Mouse (Mus musculus): ENCODE data around the gene Gga1.
A peak's percentile ranks its signal among the peaks of the same experiment; 100 is the strongest.
"Not testable (repeated sequence)": the region's sequence is repeated elsewhere in the genome, so short reads cannot be mapped to it uniquely, and the experiment has no call there.

Gene Gga1

DNA sequence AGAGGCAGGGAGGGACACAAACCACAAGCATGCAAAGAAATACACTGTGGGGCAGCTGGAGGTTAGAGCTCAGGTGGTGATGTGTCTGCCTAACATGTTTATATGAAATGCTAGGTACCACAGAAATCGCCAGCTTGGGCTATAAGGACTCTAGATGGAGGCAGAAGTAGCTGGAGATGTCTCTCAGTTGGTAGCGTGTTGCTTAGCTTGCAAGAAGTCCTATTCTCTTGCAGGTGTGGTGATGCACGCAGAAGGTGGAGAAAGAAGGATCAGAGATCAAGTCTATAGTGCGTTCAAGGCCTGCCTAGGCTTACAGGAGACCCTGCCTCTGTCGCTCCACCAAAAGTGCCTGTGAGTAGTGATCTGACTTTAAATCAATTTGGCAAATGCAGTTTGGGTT lies 1.5 kb upstream of the Gga1 start:
- no peak for DNase-seq (ENCODE audit: low read depth, low spot score)

DNA sequence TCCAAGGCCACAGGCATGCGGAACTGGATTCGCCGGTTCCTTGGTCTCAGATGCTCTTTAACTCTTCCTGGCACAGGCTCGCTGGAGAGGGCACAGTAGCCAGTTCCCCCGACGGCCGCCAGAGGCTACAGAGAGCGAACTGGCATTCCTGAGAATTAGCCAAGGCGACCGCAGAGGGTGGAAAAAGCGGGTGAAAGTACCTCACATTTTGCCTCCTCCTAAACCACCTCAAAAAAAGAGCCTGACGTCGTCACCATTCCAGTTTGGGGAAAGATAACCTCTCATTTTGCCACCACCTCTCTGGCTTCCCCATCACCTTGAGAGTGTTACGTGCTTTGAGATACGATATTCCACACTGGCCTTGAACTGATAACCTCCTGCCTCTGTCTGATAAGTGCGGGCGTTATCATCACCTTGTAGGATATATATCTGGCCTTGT lies 713 bp upstream of the Gga1 start:
- peak; percentile 86 for DNase-seq (ENCODE audit: low read depth, low spot score)

DNA sequence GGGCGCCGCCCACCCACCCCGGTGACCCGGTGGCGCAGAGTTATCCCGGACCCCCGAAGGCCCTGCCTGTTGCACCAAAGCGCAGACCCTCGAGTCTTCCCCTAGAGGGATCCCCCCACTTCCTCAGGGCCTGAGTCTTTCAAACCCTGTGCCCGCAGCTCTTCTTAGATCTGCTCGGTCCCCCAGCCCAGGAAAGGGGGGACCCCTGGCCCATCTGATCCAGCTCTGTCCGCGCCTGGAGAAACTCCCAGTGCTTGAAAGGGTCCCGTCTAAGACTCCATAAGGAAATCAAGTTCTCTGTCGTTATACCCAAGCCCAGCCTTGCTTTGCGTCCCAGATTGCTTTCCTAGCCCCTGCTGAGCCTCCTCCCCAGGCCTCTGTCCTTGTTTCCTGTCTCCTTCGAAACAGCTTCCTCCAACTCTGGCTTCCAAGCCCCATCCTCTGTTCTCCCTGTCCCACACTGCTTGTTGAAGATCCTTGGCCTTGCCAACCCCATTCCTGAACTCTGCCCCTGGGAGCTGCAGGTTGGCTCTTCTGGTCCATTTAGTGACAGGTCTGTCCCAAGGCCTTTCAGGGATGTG lies 910 bp downstream of the Gga1 start:
- no peak for DNase-seq (ENCODE audit: low read depth, low spot score)

DNA sequence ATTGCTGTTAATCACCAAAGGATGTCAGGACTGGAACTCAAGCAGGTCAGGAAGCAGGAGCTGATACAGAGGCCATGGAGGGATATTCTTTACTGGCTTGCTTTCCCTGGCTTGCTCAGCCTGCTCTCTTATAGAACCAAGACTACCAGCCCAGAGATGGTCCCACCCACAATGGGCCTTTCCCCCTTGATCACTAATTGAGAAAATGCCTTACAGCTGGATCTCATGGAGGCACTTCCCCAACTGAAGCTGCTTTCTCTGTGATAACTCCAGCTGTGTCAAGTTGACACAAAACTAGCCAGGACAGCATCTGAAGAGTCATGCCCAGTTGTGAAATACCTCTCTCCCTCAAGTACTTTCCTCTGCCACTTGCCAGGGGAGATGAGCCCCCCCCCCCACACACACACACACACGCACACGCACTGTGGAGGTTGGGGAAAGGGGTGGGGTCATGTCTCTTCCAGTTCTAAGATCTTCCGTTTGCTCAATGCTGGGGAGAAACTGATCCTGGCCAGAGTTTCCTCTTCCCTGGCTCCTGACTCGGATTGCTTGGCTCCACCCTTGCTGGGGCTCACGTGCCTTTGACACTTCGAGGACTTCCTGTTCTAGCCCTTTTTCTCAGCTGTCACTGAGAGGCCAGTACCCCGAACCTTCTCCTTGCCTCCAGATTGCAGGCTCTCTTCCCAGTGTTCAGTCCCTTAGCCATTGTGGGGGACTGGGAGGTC lies 2.0 kb downstream of the Gga1 start:
- DNase-seq (ENCODE audit: low read depth, low spot score) = not testable (repeated sequence)

DNA sequence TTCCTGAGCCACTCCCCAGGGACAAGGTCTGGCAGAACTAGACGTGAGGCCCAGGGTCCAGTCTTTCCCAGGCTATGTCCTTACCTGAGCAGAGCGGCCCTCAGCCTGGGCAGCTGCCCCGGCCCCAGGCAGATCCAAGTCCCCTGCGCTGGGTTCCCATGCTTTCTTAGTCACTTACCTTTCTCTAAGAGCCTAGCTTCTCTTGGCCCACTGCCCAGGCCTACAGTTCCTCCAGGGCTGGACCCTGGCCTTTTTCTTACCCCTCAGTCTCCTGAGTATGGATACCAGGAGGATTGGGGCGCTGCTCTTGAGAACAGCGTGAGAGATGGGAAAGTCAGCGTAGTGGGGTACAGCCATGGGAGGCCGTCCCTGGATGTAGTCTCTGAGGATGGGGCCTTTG lies 3.4 kb downstream of the Gga1 start:
- no peak for DNase-seq (ENCODE audit: low read depth, low spot score)

DNA sequence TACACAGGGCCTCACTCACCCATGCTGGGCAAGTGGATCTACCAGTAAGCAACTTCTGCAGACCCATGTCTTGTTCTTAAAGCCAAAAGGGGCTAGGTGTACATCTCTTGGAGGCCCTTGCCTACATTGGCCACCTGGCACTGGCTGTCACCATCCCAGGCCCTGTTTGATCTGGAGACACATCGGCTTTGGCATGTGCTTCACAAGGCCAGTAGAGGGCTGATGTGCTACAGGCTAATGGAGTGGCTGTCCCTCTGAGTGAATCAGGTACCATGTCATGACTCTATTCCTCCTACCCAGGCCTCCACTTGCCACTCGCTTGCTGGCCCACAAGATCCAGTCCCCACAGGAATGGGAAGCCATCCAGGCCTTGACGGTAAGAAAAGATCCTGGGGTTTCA lies 4.8 kb downstream of the Gga1 start:
- DNase-seq (ENCODE audit: low read depth, low spot score) = no peak

DNA sequence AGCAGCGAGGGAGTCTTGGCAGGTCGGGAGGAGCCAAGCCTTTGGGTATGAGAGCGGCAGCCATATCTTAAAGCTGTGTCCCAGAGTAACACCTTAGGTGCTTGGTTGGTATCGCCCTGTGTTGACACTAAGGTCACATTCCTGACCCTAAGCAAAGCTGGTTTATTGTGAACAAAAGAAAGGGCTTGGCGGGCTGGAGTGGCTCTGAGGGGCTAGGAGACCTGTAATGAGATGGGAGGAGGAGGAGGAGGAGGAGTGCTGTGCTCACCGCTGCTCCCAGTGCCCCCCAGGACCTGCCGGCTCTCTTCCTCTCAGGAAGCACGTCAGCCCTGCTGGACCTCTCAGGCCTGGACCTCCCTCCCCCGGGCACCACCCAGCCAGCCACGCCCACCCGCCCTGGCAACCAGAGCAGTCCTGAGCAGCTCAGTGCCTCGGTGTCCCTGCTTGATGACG lies 12.4 kb downstream of the Gga1 start:
- DNase-seq (ENCODE audit: low read depth, low spot score) = peak; percentile 59

DNA sequence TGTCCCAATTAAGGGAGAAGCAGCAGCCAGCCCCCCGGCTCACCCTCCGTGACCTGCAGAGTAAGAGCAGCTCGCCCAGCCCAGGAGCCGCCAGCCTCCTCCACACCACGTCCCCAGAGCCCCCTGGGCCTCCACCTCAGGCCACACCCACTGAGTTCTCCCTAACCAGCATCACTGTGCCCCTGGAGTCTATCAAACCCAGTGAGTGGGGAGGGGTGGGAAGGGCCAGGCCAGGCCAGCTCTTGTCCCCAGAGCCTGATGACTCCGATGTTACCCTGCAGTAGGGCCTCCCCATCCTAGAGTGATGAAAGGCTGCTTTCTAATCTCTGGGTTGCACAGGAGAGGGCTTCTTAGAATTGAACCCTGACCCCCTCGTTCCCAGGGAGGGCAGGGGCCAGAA lies 15.4 kb downstream of the Gga1 start:
- no peak for DNase-seq (ENCODE audit: low read depth, low spot score)

DNA sequence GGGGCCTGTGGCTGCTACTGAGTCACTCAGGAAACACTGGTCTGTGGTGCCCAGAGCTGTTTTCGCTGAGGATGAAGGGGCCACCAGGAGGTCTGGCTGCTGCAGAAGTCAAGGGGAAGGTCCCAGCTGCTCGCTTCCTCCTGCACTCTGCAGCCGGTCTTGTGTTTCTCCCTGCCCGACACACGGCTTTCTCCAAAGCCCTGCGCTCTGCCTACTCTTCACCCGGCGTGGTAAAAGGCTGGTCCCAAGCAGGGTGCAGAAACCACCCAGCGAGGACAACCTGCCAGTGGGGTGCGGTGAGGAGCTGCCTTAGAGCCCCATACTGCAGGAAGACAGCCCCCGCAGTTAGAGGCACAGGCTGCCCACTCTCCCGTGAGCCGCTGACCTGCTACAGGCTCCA lies 17.7 kb downstream of the Gga1 start:
- no peak for DNase-seq (ENCODE audit: low read depth, low spot score)

DNA sequence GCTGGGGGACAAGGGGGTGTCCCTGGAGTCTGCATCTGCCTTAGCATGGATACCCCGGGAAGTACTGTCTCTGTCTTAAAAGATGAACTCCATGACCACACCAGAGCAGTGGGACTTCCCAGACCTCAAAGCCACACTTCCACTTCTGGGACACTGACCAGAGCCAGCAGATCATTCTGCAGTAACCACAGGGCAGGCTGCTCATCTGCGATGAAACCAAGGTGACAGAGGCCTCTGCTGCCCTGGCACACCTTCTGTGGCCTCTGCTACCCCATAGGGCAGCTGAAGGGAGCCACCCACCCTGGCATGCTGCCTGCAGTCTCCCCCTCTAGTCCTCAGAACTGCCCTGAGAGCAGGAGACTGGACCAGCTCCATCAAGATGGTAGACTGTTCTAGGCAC lies 18.8 kb downstream of the Gga1 start:
- DNase-seq (ENCODE audit: low read depth, low spot score) = no peak

DNA sequence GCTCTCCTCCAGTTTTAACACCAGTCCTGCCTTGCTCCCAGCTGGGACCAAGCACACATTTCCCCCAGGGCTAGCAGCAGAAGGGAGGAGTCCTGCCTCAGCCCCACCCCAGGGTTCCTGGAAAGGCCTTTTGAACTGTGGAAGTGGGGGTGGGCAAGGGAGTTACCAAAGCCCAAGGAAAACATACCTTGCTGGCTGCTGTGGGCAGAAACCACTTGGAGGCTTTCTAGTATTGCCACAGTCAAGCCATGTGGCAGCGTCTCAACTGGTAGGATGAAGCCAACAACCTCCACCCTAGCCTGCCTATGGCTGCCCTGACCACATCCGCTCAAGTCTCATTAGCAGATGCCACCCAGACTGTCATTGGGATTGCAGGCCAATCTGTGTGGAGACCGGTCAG lies 19.2 kb downstream of the Gga1 start:
- peak; percentile 86 for DNase-seq (ENCODE audit: low read depth, low spot score)

DNA sequence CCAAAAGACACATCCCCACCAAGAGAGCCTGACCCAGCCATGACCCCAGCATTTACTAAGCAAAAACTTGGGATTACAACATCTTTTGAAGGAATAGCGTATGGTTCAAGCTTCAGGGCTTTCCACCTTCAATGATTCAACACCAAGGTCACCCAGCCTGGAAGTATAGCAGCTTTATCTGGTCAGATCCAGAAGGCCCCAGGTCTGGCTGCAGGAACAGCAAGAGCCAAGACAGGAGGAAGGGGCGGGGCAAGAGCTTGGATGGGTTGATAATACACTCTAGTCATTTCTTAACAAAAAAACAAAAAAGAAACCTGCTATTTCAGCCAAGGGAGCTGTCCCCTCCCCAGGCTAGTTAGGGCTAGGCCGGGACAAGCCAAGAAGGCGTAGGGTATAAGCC lies 20.5 kb downstream of the Gga1 start:
- peak; percentile 90 for DNase-seq (ENCODE audit: low read depth, low spot score)

DNA sequence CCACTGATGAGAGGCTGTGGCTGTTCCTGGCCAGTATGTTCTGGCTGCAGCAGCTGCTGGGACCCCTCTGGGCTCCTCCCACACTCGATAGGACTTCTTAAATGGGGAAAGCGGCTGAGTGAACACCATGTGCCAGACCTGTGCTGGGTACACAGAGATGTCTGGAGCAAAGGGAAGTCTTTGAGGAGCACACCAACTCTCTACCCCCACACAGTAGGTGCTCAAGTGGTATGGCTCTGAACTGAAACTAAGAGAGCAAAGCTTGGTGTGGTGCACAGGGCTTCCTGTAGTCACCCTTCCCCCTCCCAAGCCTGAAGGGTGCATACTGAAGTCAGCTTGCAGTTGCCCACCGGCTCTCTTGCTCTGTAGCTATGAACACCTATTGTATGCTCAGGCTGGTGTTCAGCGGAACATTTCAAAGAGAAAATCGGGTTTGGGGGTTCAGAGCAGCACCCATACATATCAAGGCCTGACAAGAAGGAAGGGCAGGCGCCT lies 21.6 kb downstream of the Gga1 start:
- peak; percentile 70 for DNase-seq (ENCODE audit: low read depth, low spot score)

DNA sequence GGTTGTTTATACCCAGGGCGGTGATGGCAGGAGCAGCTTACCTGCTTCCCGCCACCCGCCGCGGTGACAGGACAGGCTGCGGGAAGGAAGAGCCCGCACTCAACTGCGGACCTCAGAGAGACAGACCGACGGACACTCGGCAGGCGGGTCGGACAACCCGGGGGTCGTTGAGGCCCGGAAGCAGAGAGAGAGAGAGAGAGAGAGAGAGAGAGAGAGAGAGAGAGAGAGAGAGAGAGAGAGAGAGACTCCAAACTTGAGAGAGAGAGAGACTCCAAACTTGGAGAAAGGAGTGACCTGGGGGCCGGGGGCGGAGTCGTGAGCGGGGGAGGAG lies 22.4 kb downstream of the Gga1 start, which contains the start of gene Gm49510:
TSS of gene Gm49510 (plus strand) at position 259 of the 331 bp plus-strand sequence.
- no peak for DNase-seq (ENCODE audit: low read depth, low spot score)

DNA sequence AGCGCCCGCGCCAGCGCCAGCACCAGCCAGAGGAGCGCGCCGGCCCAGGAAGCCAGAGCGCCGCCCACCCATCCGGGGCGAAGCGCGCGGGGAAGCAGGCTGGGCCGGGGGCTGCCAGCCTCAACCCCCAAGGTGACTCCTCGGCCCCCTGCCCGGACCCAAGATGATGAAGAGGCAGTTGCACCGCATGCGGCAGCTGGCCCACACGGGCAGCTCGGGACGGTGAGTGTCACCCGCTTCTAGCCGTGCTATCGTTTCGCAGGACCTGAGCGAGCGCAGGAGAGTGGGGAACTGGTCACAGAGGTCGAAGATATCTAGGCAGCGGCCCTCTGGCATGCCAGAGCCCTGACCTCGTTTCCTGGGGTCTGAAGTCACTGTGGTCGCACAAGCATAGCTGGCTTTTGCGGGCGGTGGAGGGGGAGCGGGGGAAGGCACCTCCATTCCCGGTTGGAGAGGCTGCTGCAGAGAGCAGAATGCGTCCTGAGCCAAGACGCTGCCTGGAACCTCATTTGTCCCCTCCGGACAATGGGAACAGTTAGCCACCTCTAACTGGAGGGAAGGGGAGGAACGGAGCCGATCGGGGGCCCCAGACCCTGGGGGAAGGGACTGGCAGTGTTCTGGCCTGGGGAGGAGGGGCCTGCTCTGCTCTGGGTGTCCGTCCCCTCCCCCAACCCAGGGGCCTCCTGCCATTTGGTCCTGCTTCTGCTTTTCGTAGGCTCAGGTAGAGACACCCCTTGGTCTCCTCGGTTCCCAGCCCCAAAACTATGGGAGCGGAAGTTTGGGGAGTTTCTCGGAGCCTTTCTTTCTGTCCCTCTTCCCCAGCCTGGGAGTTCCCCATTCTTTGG lies 23.0 kb downstream of the Gga1 start, which contains the start of gene Sh3bp1:
TSS of gene Sh3bp1 (plus strand) at position 29 of the 845 bp plus-strand sequence.
- peak; percentile 57 for DNase-seq (ENCODE audit: low read depth, low spot score)

DNA sequence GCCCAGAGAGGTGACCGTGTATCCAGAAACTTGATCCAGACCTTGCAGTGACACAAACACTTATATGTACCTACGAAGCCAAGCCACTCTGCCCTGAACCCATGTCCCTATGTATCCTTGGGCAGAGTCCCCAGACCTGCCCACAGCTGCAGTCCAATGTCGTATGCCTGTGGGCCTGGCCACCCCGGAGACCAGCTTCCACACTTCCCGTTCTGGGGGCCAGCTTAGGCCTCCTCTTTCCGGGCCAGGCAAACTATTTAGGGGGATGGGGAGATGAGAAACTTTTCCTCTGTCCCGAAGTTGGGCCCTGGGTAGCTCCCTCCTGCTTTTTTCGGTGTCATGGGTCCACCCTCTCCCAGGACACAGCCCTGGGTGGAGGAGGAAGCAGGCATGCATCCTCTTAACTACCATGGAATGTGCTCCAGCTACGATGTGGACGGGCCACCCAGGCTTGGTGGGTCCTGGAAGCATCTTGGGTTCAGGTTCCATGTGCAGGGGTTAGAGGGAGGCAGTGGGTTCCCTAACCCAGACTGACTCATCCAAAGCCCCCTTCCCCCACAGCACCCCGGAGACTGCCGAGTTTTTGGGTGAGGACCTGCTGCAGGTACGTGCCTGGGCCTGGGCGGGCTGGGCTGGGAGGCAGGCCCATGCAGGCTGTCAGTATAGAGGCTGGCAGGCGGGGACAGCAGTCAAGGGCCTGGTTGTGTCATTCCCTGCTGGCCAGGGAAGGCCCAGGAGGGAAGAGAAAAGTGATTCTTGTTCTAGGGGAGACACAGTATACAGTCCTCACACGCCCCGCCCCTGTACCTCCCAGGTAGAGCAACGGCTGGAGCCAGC lies 23.8 kb downstream of the Gga1 start:
- no peak for DNase-seq (ENCODE audit: low read depth, low spot score)

DNA sequence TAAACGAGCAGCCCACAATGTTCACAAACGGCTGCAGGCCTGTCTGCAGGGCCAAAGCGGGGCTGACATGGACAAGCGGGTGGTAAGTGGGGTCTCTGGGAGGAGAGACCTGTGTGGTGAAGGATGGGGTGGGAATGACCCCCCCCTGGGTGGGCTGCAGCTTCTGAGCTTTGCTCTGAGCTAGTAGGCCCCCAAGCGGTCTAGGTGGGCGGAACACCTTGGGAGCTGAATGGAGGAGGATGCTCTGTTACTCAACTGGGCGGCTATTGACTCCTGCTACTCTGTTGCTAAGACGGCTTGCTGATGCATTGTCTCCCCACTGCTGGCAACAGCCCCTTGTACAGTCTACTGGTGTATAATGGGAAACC lies 24.4 kb downstream of the Gga1 start:
- no peak for DNase-seq (ENCODE audit: low read depth, low spot score)

DNA sequence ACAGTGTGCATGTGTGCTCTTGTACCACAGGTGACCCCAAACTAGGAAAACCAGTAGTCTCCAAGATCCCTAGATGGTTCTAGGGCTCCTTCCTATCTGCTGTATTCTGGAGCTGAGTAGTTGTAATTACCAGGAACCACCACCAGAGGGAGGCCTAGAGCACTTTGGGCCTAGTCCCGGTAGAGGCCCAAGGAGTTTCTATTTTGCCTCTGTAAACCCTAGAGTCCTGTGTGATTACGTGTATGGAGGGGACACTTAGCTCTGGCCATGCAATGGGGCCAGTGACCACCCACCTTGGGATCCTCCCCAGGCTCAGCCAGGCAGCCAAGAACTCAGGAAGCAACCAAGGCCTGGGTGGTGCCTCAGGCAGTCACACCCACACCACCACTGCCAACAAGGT lies 26.3 kb downstream of the Gga1 start:
- DNase-seq (ENCODE audit: low read depth, low spot score) = peak; percentile 80

DNA sequence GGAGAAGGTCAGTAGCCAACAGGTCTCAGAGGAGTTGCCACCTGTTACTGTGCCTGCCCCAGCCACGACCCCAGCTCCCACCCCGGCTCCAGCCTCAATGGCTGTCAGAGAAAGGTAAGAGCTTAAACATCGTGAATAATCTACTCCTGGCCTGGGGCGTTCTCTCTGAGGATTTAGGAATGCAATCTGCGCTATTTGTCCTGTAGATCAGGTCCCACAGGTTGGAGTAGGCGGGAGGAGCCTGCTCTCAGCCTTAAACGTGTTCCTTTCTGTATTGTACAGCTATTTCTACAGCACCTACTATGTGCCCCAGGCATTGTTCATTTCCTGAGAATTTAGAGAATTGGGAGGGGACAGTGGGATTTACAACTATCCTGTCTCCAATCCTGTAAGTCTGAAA lies 31.4 kb downstream of the Gga1 start:
- DNase-seq (ENCODE audit: low read depth, low spot score) = no peak

DNA sequence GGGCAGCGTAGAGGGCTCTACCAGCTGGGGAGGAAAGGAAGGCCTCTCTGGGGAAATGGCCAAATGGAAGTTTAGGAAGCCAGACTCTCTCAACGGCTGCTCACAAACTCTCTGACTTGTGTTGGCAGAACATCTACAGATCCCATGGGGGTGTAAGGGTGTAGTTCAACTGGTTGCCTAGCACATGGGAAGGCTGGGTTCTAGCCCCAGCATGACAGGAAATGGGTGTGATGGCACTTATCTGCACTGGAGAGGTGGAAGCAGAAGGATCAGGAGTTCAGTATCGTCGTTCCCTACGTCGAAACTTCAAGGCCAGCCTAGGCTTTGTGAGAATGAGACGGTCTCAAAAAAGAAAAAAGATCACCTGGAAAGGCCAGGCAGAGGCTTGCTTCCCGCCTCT lies 32.0 kb downstream of the Gga1 start:
- DNase-seq (ENCODE audit: low read depth, low spot score) = no peak

DNA sequence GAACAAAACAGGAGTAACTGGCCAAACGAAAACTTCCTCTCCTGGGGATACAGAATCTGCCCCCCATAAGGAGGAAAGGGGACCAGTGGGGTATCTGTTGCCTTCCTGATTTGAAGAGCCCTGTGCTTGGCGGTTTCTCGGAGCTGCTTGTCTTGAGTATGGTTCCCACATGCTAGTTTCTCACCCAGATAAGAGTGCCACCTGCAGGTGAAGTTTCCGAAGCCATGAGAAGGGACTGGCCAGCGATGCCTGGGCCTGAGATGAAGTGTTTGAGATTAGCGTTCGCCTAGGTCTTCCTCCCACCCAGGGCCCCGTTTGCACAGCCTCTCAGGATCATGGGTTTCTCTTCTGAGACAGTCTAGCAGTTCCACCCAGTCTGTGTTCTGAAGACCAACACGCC lies 35.0 kb downstream of the Gga1 start:
- DNase-seq (ENCODE audit: low read depth, low spot score) = peak; percentile 66
